Mouse (Mus musculus): Measurements from ENCODE around the gene Rai14. TPM values are rescaled to one million over a fixed set of nuclear protein-coding genes. Genes with fewer than 3 reads are reported as not detected.
A peak's percentile ranks its signal among the peaks of the same experiment; 100 is the strongest.

Rai14 gene
- polyA plus RNA-seq, 1 experiment from 2014 or later, result 69.9 TPM

GRCm38 (mm10) chr15:10596871-10597270 lies 117.6 kb downstream of the Rai14 start:
- Histone ChIP-seq H3K27ac (no peak overlapping the region), H3K36me3 (peaks cover 13% of the 10 kb centered on the region; the same call in 1 of the 2 replicates), H3K4me2 (no peak overlapping the region), H3K4me1 (peaks cover 33% of the 10 kb centered on the region), H3K9ac (no peak overlapping the region), H3K4me3 (no peak overlapping the region), H3K27me3 (no peaks in the 10 kb centered on the region), H3K9me3 (no peaks in the 10 kb centered on the region)
- 80% methylated on average over 9 of the region's 9 CpGs for WGBS
- ATAC-seq (ENCODE audit: borderline replicate concordance, extremely low read depth, low FRiP score, low TSS enrichment), result no peak

GRCm38 (mm10) chr15:10595408-10595807 lies 119.0 kb downstream of the Rai14 start:
- ATAC-seq (ENCODE audit: borderline replicate concordance, extremely low read depth, low FRiP score, low TSS enrichment), result no peak
- Histone ChIP-seq H3K9me3 (no peaks in the 10 kb centered on the region), H3K4me3 (no peak overlapping the region), H3K9ac (no peak overlapping the region), H3K27me3 (no peaks in the 10 kb centered on the region), H3K4me2 (no peak overlapping the region), H3K27ac (no peak overlapping the region), H3K36me3 (peaks cover 13% of the 10 kb centered on the region; the same call in 1 of the 2 replicates), H3K4me1 (peaks cover 30% of the 10 kb centered on the region)
- 66% methylated on average over 6 of the region's 6 CpGs for WGBS

- ATAC-seq (ENCODE audit: borderline replicate concordance, extremely low read depth, low FRiP score, low TSS enrichment), result no peak
- Histone ChIP-seq H3K4me3 (no peak overlapping the region), H3K4me1 (peaks cover 25% of the 10 kb centered on the region), H3K9ac (no peak overlapping the region), H3K27me3 (no peaks in the 10 kb centered on the region), H3K9me3 (no peaks in the 10 kb centered on the region), H3K36me3 (peaks cover 13% of the 10 kb centered on the region; the same call in 1 of the 2 replicates), H3K4me2 (no peak overlapping the region), H3K27ac (no peak overlapping the region)
- WGBS, result 86% methylated on average over 10 of the region's 10 CpGs
Observed at GRCm38 (mm10) chr15:10594910-10595309, 119.5 kb downstream of the Rai14 start.

GRCm38 (mm10) chr15:10593094-10593493 lies 121.3 kb downstream of the Rai14 start:
- Histone ChIP-seq H3K4me1 (peaks cover 8% of the 10 kb centered on the region), H3K27ac (no peak overlapping the region), H3K9ac (no peak overlapping the region), H3K4me3 (no peak overlapping the region), H3K9me3 (no peaks in the 10 kb centered on the region), H3K4me2 (no peak overlapping the region), H3K36me3 (peaks cover 18% of the 10 kb centered on the region; the same call in 1 of the 2 replicates), H3K27me3 (no peaks in the 10 kb centered on the region)
- ATAC-seq (ENCODE audit: borderline replicate concordance, extremely low read depth, low FRiP score, low TSS enrichment), result no peak
- 69% methylated on average over 6 of the region's 6 CpGs for WGBS

- no peaks in the 10 kb centered on the region for H3K9me3 ChIP-seq
- H3K4me3 ChIP-seq, result no peak overlapping the region
- ATAC-seq (ENCODE audit: borderline replicate concordance, extremely low read depth, low FRiP score, low TSS enrichment), result no peak
- H3K9ac ChIP-seq, result no peak overlapping the region
- H3K4me2 ChIP-seq, result no peak overlapping the region
- 0 out of 2 replicates have a peak, but pooled peaks cover 2% of the 10 kb centered on the region for H3K4me1 ChIP-seq
- 77% methylated on average over 2 of the region's 2 CpGs for WGBS
- no peak overlapping the region for H3K27ac ChIP-seq
- H3K36me3 ChIP-seq, result peaks cover 30% of the 10 kb centered on the region; the same call in 1 of the 2 replicates
- no peaks in the 10 kb centered on the region for H3K27me3 ChIP-seq
Observed at GRCm38 (mm10) chr15:10586565-10586964, 127.9 kb downstream of the Rai14 start.

GRCm38 (mm10) chr15:10584359-10585187 lies 129.9 kb downstream of the Rai14 start:
- WGBS, result 77% methylated on average over 10 of the region's 10 CpGs
- Histone ChIP-seq H3K9me3 (no peaks in the 10 kb centered on the region), H3K27me3 (no peaks in the 10 kb centered on the region), H3K4me2 (no peak overlapping the region), H3K4me3 (no peak overlapping the region), H3K9ac (no peak overlapping the region), H3K27ac (no peak overlapping the region), H3K36me3 (peaks cover 27% of the 10 kb centered on the region; the same call in 1 of the 2 replicates), H3K4me1 (0 out of 2 replicates have a peak, but pooled peaks cover 2% of the 10 kb centered on the region)
- ATAC-seq (ENCODE audit: borderline replicate concordance, extremely low read depth, low FRiP score, low TSS enrichment), result no peak

- WGBS, result 40% methylated on average over 8 of the region's 8 CpGs
- Histone ChIP-seq H3K27me3 (no peaks in the 10 kb centered on the region), H3K4me3 (no peak overlapping the region), H3K36me3 (peaks cover 29% of the 10 kb centered on the region), H3K27ac (no peak overlapping the region), H3K9me3 (no peaks in the 10 kb centered on the region), H3K4me2 (no peak overlapping the region), H3K4me1 (0 out of 2 replicates have a peak, but pooled peaks cover 2% of the 10 kb centered on the region), H3K9ac (no peak overlapping the region)
- peak; percentile 75; the same call in 1 of the 2 replicates for ATAC-seq (ENCODE audit: borderline replicate concordance, extremely low read depth, low FRiP score, low TSS enrichment)
Observed at GRCm38 (mm10) chr15:10583408-10583807, 131.0 kb downstream of the Rai14 start.

- Histone ChIP-seq H3K27me3 (no peaks in the 10 kb centered on the region), H3K36me3 (peaks cover 39% of the 10 kb centered on the region), H3K27ac (no peak overlapping the region), H3K9me3 (no peaks in the 10 kb centered on the region), H3K9ac (no peak overlapping the region), H3K4me3 (no peak overlapping the region), H3K4me2 (no peak overlapping the region), H3K4me1 (0 out of 2 replicates have a peak, but pooled peaks cover 2% of the 10 kb centered on the region)
- WGBS, result 81% methylated on average over 3 of the region's 3 CpGs
- no peak for ATAC-seq (ENCODE audit: borderline replicate concordance, extremely low read depth, low FRiP score, low TSS enrichment)
Observed at GRCm38 (mm10) chr15:10579159-10579558, 135.3 kb downstream of the Rai14 start.

- Histone ChIP-seq H3K4me3 (no peak overlapping the region), H3K9ac (no peak overlapping the region), H3K27me3 (no peaks in the 10 kb centered on the region), H3K27ac (no peak overlapping the region), H3K4me1 (no peaks in the 10 kb centered on the region), H3K36me3 (peaks cover 36% of the 10 kb centered on the region), H3K4me2 (no peak overlapping the region), H3K9me3 (no peaks in the 10 kb centered on the region)
- WGBS, result 83% methylated on average over 7 of the region's 7 CpGs
- ATAC-seq (ENCODE audit: borderline replicate concordance, extremely low read depth, low FRiP score, low TSS enrichment), result no peak
Observed at GRCm38 (mm10) chr15:10566486-10566885, 147.9 kb downstream of the Rai14 start.

- no peak overlapping the region for H3K27ac ChIP-seq
- 31% methylated on average over 1 of the region's 1 CpGs for WGBS
- no peaks in the 10 kb centered on the region for H3K27me3 ChIP-seq
- no peak overlapping the region for H3K4me2 ChIP-seq
- H3K9ac ChIP-seq, result no peak overlapping the region
- ATAC-seq (ENCODE audit: borderline replicate concordance, extremely low read depth, low FRiP score, low TSS enrichment), result no peak
- no peaks in the 10 kb centered on the region for H3K4me1 ChIP-seq
- no peaks in the 10 kb centered on the region for H3K9me3 ChIP-seq
- peaks cover 18% of the 10 kb centered on the region for H3K36me3 ChIP-seq
- no peak overlapping the region for H3K4me3 ChIP-seq
Observed at GRCm38 (mm10) chr15:10564201-10564600, 150.2 kb downstream of the Rai14 start.

- H3K36me3 ChIP-seq, result peaks cover 1% of the 10 kb centered on the region
- H3K9ac ChIP-seq, result no peak overlapping the region
- H3K4me2 ChIP-seq, result no peak overlapping the region
- H3K27me3 ChIP-seq, result no peaks in the 10 kb centered on the region
- H3K4me1 ChIP-seq, result no peaks in the 10 kb centered on the region
- no peak overlapping the region for H3K27ac ChIP-seq
- H3K4me3 ChIP-seq, result no peak overlapping the region
- ATAC-seq (ENCODE audit: borderline replicate concordance, extremely low read depth, low FRiP score, low TSS enrichment), result no peak
- H3K9me3 ChIP-seq, result no peaks in the 10 kb centered on the region
Observed at GRCm38 (mm10) chr15:10562281-10562680, 152.1 kb downstream of the Rai14 start.

- Histone ChIP-seq H3K4me1 (no peaks in the 10 kb centered on the region), H3K36me3 (no peaks in the 10 kb centered on the region), H3K27me3 (no peaks in the 10 kb centered on the region), H3K4me2 (no peak overlapping the region), H3K27ac (no peak overlapping the region), H3K4me3 (no peak overlapping the region), H3K9me3 (no peaks in the 10 kb centered on the region), H3K9ac (no peak overlapping the region)
- no peak for ATAC-seq (ENCODE audit: borderline replicate concordance, extremely low read depth, low FRiP score, low TSS enrichment)
- WGBS, result 88% methylated on average over 7 of the region's 7 CpGs
Observed at GRCm38 (mm10) chr15:10560005-10560404, 154.4 kb downstream of the Rai14 start.

All from lung, embryonic 15.5 days (tissue).